Mouse (Mus musculus): ENCODE data around the gene Mical1.

Mical1 gene

GRCm38 (mm10) chr10:41523386-41523785, 47.3 kb downstream of the Mical1 start:
- no peak for DNase-seq

- no peak for DNase-seq
These were observed 49.6 kb downstream of the Mical1 start for GRCm38 (mm10) chr10:41525696-41526095.

GRCm38 (mm10) chr10:41529972-41530371, 53.9 kb downstream of the Mical1 start:
- DNase-seq = no peak

GRCm38 (mm10) chr10:41535991-41536390, 59.9 kb downstream of the Mical1 start:
- no peak for DNase-seq

All from thymus, postnatal 14 days (tissue).